Mouse (Mus musculus): ENCODE measurements around the gene Dnajc16.
"Not testable (repeated sequence)": the region's sequence is repeated elsewhere in the genome, so short reads cannot be mapped to it uniquely, and the experiment has no call there.

Gene Dnajc16

DNA sequence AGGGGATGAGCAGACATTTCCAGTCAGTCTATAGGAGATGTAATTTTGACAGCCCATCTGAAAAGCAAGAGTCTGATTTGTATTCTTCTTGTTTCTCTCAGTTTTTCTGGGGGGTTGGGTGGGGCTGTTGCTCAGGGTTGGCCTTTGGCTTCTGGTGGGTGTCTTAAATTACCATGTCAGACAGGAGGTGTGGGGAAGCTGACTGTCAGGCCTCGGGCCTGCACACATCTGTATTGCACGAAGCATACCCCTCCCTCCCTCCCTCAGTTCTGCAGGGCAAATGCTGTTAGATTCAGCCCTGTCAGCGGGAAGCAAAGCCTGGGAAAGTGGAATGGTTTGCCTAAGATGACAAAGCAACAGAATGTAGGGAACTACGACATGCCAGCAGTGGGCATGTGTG is 6.2 kb upstream of the Dnajc16 start:
- DNase-seq (ENCODE audit: low spot score in 2 of 2), result no peak

DNA sequence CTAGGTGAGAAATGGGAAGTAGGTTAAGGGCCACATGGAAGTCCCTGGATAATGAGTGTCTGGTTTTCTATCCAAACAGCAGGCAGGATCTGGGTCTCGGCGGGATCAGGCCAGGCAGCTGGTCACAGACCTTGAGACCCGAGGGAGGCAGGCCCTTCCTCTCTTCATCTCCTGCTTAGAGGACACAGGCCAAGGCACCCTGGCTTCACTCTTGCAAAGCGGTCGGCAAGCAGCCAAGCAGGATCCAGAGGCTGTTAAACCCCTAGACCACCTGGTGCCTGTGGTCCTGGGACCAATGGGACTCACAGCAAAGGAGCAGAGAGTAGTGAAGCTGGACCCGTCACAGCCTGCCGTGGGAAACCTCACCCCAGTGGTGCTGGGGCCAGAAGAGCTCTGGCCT is 5.6 kb upstream of the Dnajc16 start:
- DNase-seq (ENCODE audit: low spot score in 2 of 2), result no peak

DNA sequence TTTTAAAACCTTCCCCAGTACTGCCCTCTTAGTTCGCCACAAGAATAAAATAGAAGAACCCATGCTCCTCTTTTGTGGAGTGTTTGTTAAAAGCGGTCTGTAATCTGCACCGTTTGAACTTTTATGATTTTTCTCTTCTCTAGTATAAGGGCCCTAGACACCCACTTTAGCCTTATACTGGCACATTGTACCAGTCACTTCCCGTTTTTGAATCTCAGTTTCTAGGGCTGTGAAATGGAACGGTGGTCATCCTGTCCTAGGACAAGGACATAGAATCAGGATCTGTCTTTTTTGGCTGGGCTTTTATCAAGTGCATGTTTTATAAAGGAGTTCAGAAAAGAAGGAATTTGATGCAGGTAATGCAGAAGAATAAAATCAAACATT is 3.4 kb upstream of the Dnajc16 start:
- no peak for DNase-seq (ENCODE audit: low spot score in 2 of 2)

DNA sequence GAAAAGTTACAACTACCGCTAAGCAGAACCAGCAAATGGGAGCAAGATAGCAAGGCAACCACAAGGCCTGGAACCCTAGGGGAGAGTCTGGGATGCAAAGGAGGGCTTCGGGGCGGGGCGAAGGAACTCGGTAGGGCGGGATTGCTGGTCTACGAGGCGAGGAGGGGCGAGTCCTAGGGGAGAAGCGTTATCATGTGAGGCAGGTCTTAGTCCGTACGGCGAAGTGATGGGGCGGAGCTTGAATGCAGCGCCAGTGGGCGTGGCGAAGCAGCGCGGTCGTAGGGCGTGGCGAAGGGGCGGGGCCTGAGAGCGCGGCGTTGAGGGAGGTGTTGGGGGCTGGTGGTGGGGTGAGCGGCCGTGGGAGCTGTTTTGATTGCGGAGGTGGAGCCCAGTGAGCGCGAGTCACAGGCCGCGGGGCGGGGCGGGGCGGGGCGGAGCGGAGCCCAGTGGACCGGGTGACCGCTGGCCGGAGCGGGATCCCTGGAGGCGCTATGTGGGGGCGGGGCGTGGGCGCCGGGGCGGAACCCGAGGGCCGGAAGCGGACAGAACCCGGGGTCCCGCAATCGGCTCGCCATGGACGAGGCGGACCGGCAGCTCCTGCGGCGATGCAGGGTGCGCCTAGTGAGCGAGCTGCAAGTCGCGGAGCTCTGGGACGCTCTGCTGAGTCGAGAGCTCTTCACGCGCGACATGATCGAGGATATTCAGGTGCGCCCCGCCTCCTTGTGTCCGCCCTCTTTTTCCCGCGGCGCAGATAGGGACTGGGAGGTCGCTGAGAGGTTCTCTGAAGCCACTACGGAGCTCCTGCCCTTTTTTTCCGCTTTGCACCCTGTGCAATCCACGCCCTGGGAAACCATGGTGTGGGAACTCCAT is 2.8 kb upstream of the Dnajc16 start, which contains the start of gene Casp9:
TSS of gene Casp9 (plus strand) at position 331 of the 870 bp plus-strand sequence.
- peak; percentile 94 to 97 for DNase-seq (ENCODE audit: low spot score in 2 of 2)

DNA sequence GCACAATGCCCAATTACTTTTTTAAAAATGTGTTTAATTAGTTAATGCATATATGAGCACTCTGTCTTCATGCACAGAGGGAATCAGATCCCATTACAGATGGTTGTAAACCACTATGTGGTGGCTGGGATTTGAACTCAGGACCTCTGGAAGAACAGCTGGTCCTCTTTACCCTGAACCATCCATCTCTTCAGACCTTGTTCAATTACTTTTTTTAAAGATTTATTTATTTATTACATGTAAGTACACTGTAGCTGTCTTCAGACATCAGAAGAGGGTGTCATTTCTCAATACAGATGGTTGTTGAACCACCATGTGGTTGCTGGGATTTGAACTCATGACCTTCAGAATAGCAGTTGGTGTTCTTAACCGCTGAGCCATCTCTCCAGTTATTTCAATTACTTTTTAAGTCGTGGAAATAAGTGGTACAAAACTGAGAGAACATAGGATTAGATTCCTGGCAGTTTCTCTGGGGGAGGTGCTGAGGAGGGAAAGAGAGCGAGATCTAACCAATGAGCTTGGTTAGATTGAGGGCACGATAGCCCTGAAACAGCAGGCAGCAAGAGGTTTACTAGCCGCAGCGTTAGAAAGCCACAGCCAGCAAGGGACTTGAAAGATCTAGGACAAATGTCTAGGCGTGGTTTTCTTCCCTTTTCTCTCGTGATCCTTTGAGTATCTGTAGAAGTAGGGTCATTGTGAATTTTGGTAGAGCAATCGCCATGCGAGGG is 2.0 kb upstream of the Dnajc16 start:
- no peak for DNase-seq (ENCODE audit: low spot score in 2 of 2)

DNA sequence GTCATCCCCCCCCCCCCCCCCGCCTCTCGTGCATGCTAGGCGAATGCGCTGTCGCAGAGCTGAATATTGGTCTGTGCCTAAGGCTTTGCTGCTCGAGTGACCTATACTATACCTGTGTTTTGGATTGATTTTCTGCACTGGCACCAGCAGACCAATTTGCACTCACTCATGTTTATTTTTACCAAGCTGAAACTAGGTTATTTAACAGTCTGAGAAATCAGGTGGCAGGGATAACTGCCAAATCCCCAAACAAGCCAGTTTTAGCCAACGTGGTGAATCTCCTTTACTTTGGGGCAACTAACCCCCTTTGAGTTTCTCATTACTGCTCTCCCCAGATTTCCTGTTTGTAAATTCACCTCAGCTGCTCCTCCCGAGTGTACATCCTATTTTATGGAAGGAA is 1.2 kb upstream of the Dnajc16 start:
- no peak for DNase-seq (ENCODE audit: low spot score in 2 of 2)

DNA sequence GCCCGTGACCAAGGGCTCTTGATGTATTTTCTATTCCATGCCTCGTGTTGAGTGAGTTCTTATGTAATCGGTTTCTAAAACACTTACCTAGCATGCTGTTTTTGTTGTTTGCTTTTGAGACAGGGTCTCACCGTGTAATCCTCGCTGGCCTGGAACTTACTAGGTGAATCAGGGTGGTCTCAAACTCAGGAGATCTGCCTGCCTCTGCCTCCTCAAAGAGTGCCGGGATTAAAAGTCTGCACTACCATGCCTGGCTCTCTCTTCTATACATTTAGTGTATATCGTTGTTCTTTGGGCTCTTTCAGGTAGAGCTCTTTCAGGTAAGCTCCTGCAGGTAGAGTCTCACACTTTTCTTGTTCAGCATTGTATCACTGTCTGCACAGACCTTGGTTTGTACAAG is 755 bp upstream of the Dnajc16 start:
- DNase-seq (ENCODE audit: low spot score in 2 of 2), result no peak

- DNase-seq (ENCODE audit: low spot score in 2 of 2), result no peak
Measured at GRCm38 (mm10) chr4:141789564-141790218, 1.0 kb downstream of the Dnajc16 start.

- no peak for DNase-seq (ENCODE audit: low spot score in 2 of 2)
Measured at GRCm38 (mm10) chr4:141787462-141787861, 3.3 kb downstream of the Dnajc16 start.

GRCm38 (mm10) chr4:141787046-141787445 is 3.7 kb downstream of the Dnajc16 start:
- no peak for DNase-seq (ENCODE audit: low spot score in 2 of 2)

- DNase-seq (ENCODE audit: low spot score in 2 of 2), result no peak
Measured at GRCm38 (mm10) chr4:141786141-141786540, 4.6 kb downstream of the Dnajc16 start.

GRCm38 (mm10) chr4:141784835-141785234 is 5.9 kb downstream of the Dnajc16 start:
- no peak for DNase-seq (ENCODE audit: low spot score in 2 of 2)

- DNase-seq (ENCODE audit: low spot score in 2 of 2), result no peak
Measured at GRCm38 (mm10) chr4:141781201-141781985, 9.3 kb downstream of the Dnajc16 start.

DNA sequence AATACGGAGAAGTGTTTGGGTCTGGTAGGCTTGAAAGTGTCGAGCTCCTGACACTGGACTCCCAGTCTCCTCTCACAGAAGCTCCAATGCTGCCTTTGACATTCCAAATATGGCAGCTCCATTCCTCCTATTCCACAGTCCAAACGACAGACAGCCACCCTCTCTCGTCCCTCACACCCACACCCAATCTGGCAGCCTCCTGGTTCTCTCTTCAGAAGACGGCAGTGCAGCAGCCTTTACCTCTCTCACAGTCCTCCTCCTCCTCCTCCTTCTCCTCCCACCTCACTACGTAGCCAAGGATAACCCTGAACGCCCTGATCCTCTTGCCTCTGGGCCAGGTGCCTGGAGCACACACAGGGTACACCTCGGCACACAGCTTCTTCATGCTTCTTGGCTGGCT is 10.9 kb downstream of the Dnajc16 start:
- no peak for DNase-seq (ENCODE audit: low spot score in 2 of 2)

DNA sequence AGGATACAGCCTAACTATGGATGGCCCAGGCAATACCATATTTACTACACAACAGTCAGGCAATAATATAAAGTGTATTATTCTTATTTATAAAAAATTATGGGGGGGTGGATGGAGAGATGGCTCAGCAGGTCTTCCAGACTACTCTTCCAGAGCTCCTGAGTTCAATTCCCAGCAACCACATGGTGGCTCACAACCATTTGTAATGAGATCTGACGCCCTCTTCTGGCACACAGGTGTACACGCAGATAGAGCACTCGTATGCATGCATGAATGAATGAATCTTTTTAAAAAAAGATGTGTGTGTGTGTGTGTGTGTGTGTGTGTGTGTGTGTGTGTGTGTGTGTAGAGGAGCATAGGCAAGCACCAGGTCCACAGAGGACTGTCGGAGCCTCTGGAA is 17.7 kb downstream of the Dnajc16 start:
- DNase-seq (ENCODE audit: low spot score in 2 of 2), result not testable (repeated sequence)

DNA sequence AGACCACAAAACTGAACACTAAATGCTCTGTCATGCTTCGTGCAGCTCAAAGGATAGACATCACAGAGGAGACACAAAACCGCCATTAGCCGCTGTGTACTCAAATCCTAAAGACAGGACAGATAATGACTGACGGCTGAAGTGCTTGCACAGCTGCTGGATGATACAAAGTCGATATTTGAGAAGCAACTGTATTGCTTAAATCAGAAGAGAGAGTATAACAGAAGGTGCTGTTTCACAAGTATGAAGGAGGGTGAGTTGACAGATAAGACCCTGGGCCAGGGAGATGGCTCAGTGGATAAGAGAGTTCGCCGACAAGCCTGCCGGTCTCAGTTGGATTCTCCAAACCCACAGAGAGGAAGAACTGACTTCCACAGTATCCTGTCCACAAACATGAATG is 18.9 kb downstream of the Dnajc16 start:
- no peak for DNase-seq (ENCODE audit: low spot score in 2 of 2)

DNA sequence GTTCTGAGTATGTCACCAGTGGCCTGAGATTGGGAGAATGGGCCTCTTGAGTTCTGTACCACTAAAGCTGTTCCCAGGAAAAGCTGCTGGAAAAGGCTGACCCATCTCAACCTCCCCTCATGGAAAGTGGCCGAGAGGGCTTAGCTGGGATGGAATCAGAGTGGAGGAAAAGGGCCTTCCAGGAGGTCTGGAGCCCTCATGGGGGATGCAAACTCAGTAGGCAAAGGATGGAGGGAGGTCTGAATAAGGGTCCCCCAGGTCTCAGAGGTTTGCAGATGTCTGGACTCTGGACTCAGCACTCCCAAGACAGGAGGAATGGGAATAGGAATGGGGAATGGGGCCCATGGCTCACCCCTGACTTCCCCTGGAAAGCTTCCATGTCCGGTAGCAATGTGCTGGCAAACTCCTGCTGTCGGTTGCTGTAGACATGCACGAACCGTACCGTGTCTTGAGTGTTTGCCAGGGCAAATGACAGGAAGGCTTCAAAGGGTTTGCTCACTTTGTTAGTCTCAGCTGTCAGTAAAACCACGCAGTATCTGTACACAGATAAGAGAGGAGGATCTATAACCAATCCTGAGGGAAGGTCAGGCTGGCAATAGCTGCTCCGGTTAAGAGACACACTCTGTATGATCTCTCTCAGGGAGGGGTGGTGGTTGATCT is 21.1 kb downstream of the Dnajc16 start:
- DNase-seq (ENCODE audit: low spot score in 2 of 2), result no peak

DNA sequence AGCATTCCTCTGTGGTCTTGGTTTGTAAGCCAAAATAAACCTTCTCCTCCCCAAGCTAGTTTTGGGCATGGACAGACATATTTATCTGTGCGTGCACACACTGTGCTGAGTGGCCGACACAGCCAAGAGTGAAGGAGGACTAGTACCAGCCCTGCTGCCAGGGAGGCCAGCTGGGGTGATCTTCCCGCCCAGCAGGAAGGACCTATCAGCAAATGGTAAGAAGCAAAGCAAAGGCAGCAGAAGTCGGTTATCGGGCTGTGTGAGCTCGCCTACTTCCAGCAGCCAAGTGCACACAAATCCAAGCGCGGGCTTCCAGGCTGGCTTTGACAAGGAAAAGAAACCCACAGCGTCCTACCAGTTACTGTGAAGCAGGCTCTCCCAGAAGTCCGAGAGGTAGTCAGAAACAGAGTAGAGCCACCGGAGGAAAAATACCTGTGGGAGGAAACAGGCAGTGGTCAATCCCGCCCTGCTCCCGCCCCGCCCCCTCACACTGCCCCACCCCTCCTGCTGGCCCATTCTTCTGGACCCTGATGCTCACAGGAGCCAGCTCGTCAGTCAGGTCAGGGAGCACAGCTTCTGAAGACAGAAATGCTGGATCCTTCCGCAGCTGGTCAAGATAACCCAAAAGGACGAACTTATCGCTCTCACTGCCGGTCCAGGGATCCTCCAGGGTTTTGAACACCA is 23.2 kb downstream of the Dnajc16 start:
- DNase-seq (ENCODE audit: low spot score in 2 of 2), result peak in 1 of 2 experiments; percentile 43

- peak; percentile 36 to 79 for DNase-seq (ENCODE audit: low spot score in 2 of 2)
Measured at GRCm38 (mm10) chr4:141766668-141767352, 23.9 kb downstream of the Dnajc16 start.

DNA sequence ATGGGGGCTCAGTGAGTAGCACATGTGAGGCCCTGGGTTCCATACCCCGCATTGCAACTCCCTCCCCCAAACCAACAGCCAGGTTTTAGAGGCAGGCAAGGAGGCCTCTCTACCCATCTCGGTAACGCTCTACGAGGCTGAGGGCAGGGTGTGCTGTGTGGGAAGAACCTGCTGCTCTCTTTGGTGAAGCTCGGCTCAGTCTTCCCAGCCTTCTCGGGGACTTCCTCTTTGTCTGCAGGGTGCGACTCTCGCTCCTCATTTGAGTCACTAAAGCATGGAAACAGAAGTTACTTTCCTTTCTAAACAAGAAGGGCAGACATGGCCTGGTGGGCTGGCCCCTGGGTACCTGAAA is 24.4 kb downstream of the Dnajc16 start:
- DNase-seq (ENCODE audit: low spot score in 2 of 2), result no peak
